Mouse (Mus musculus) layer of hippocampus, adult 2 months (tissue): ENCODE results near the gene Camta1. TPM values are rescaled to one million over a fixed set of nuclear protein-coding genes. Genes with fewer than 3 reads are reported as not detected.

Experiments
- DNase-seq, 2 experiments: peaks; one replicate each; pipeline ENCODE4 v3.0.0; 2022; ENCODE audit warnings: low spot score in 2 of 2
- H3K27ac ChIP-seq: fragments of 200-600 bp; 2 replicates; pipeline ENCODE4 v1.8.1; 2022
- H3K4me3 ChIP-seq: fragments of 200-600 bp; 2 replicates; pipeline ENCODE4 v1.8.1; 2022; ENCODE audit warnings: mild to moderate bottlenecking
- CTCF ChIP-seq: fragments of 200-600 bp; conservative IDR thresholded peaks from 2 replicates; pipeline ENCODE4 v1.8.1; 2022; ENCODE audit warnings: antibody characterized with exemption, mild to moderate bottlenecking, moderate library complexity
- total RNA-seq, 2 experiments: library from RNA; stranded (reverse); gene quantifications; 2 replicates each; pipeline ENCODE4 v1.2.3; 2021

Camta1 gene
- total RNA-seq, 2 experiments from 2014 or later: 275 to 294 TPM

GRCm38 (mm10) chr4:151549523-151549922 is 312.2 kb downstream of the Camta1 start:
- Histone ChIP-seq H3K27ac (no peak overlapping the region), H3K4me3 (no peak overlapping the region)
- no peak for TF ChIP-seq CTCF
- DNase-seq: no peak

GRCm38 (mm10) chr4:151545452-151545851 is 316.2 kb downstream of the Camta1 start:
- no peak for DNase-seq
- no peak for TF ChIP-seq CTCF
- H3K4me3 ChIP-seq: no peak overlapping the region
- no peak overlapping the region for H3K27ac ChIP-seq

- no peak overlapping the region; the same call in 1 of the 2 replicates for H3K27ac ChIP-seq
- H3K4me3 ChIP-seq: no peak overlapping the region
- TF ChIP-seq CTCF: no peak
- no peak for DNase-seq
These were observed 317.5 kb downstream of the Camta1 start for GRCm38 (mm10) chr4:151544191-151544590.

GRCm38 (mm10) chr4:151540546-151540945 is 321.1 kb downstream of the Camta1 start:
- no peak overlapping the region for H3K27ac ChIP-seq
- no peak for TF ChIP-seq CTCF
- no peak for DNase-seq
- no peak overlapping the region for H3K4me3 ChIP-seq

- no peak for TF ChIP-seq CTCF
- no peak overlapping the region for H3K27ac ChIP-seq
- no peak overlapping the region for H3K4me3 ChIP-seq
- DNase-seq: no peak
These were observed 321.8 kb downstream of the Camta1 start for GRCm38 (mm10) chr4:151539881-151540280.

- Histone ChIP-seq H3K27ac (0 out of 2 replicates have a peak overlapping the region, but pooled peaks have one; percentile 6), H3K4me3 (no peak overlapping the region)
- no peak for TF ChIP-seq CTCF
- no peak for DNase-seq
These were observed 322.5 kb downstream of the Camta1 start for GRCm38 (mm10) chr4:151539167-151539525.

- DNase-seq: peak in 1 of 2 experiments; percentile 26
- 0 out of 2 replicates have a peak overlapping the region, but pooled peaks have one; percentile 6 for H3K27ac ChIP-seq
These were observed 323.1 kb downstream of the Camta1 start for GRCm38 (mm10) chr4:151538446-151539166.

GRCm38 (mm10) chr4:151535916-151536450 is 325.7 kb downstream of the Camta1 start:
- no peak overlapping the region for H3K4me3 ChIP-seq
- no peak overlapping the region for H3K27ac ChIP-seq
- no peak for DNase-seq
- no peak for TF ChIP-seq CTCF

More at GRCm38 (mm10) chr4:151538446-151539166, 323.1 kb downstream of the Camta1 start:
- no peak for TF ChIP-seq CTCF
- H3K4me3 ChIP-seq: no peak overlapping the region

GRCm38 (mm10) chr4:151533451-151533850 is 328.2 kb downstream of the Camta1 start:
- H3K27ac ChIP-seq: no peak overlapping the region
- DNase-seq: no peak
- no peak overlapping the region for H3K4me3 ChIP-seq
- no peak for TF ChIP-seq CTCF

- TF ChIP-seq CTCF: no peak
- no peak for DNase-seq
- Histone ChIP-seq H3K27ac (no peak overlapping the region), H3K4me3 (no peak overlapping the region)
These were observed 333.2 kb downstream of the Camta1 start for GRCm38 (mm10) chr4:151528436-151528835.

GRCm38 (mm10) chr4:151527763-151528162 is 333.9 kb downstream of the Camta1 start:
- Histone ChIP-seq H3K27ac (no peak overlapping the region), H3K4me3 (no peak overlapping the region)
- TF ChIP-seq CTCF: no peak
- DNase-seq: no peak

GRCm38 (mm10) chr4:151520103-151520502 is 341.6 kb downstream of the Camta1 start:
- Histone ChIP-seq H3K4me3 (no peak overlapping the region), H3K27ac (no peak overlapping the region)
- DNase-seq: no peak
- no peak for TF ChIP-seq CTCF

GRCm38 (mm10) chr4:151519011-151519410 is 342.7 kb downstream of the Camta1 start:
- no peak overlapping the region for H3K4me3 ChIP-seq
- no peak for DNase-seq
- no peak for TF ChIP-seq CTCF
- H3K27ac ChIP-seq: no peak overlapping the region
